Mouse (Mus musculus) embryonic fibroblast, embryonic 13.5 days (primary cell): Measurements from ENCODE around the gene Kcnj12.

ENCODE experiments used
- CTCF ChIP-seq: IDR thresholded peaks from 2 replicates; pipeline ENCODE4 v1.5.1; 2011; ENCODE audit warnings: mild to moderate bottlenecking, control low read depth, low read length, moderate library complexity, borderline replicate concordance; ENCODE audit not compliant: insufficient read depth
- POLR2A ChIP-seq: IDR thresholded peaks from 2 replicates; pipeline ENCODE4 v1.6.1; 2011; ENCODE audit warnings: low read depth, mild to moderate bottlenecking, control low read depth, low read length, moderate library complexity

GRCm38 (mm10) chr11:61102397-61103339 is 80.3 kb downstream of the Kcnj12 start:
- no peak for TF ChIP-seq CTCF
- no peak for TF ChIP-seq POLR2A
